ENCODE assay signal across 20 mouse cellular contexts in genomic region chr3:54579425-54579824, GRCm38 (mm10).
"Had no signal": no experiment of that assay in that cellular context is flagged by ENCODE, and none has a peak within 500 bp of the region (broad histone marks: within the 10 kb centered on the region; RNA-seq: fewer than 3 reads in every experiment).

No protein-coding gene starts in this region.

- H3K4me1 ChIP-seq: liver, embryonic 13.5 days; megakaryocyte, embryonic 14.5 days; midbrain, embryonic 10.5 days; midbrain, embryonic 13.5 days; neural tube, embryonic 13.5 days had no signal

- H3K36me3 ChIP-seq: liver, embryonic 13.5 days; midbrain, embryonic 10.5 days; midbrain, embryonic 13.5 days; neural tube, embryonic 13.5 days had no signal

- DNase-seq: kidney, adult 18-20 months; kidney, adult 9 months; kidney, postnatal 25 days; layer of hippocampus, postnatal 36 days; liver, embryonic 13.5 days; lung, adult 2 months; lung, postnatal 14 days; right cerebral cortex, adult 18-20 months; right cerebral cortex, postnatal 14 days; right cerebral cortex, postnatal 4 days; thymus, adult 18-20 months; thymus, postnatal 36 days had no signal

- H3K27ac ChIP-seq: left cerebral cortex, adult 2 months; liver, embryonic 13.5 days; macrophage; midbrain, embryonic 10.5 days; midbrain, embryonic 13.5 days; neural tube, embryonic 13.5 days had no signal

- ATAC-seq: midbrain, embryonic 13.5 days; midbrain, embryonic 16.5 days had no signal

- H3K4me3 ChIP-seq: left cerebral cortex, adult 2 months; liver, embryonic 13.5 days; megakaryocyte, embryonic 14.5 days; midbrain, embryonic 10.5 days; midbrain, embryonic 13.5 days; myocyte; neural tube, embryonic 13.5 days had no signal

- H3K27me3 ChIP-seq: liver, embryonic 13.5 days; megakaryocyte, embryonic 14.5 days; midbrain, embryonic 13.5 days; neural tube, embryonic 13.5 days had no signal
